ENCODE assay signal across 10 mouse cellular contexts in the genomic region with DNA sequence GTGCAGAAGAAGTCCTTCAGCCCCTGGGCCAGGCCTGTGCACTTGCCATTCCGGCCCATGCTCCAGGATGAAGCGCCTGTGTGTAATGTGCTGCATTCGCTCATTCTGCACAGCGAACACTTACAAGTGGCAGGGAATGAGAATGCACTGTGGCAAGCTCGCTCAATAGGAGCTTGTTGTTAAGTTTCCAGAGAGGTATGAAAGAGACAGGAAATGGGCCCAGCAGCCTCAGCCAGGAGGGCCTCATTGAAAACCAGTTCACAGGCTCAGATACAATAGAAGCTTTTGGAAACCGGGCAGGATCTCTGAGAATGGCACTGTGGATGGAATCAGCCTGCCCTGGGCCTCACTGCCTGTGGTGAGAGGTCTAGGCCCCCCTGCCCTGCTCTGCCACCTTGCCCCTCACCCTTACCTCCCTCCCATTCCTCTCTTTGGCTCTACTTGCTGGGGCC.
A peak's percentile ranks its signal among the peaks of the same experiment; 100 is the strongest.
DNase-seq lines count a peak whose midpoint lies in the region; ATAC-seq lines count a peak whose summit lies in the region.
"Had no signal": no experiment of that assay in that cellular context is flagged by ENCODE, and none has a peak within 500 bp of the region (broad histone marks: within the 10 kb centered on the region; RNA-seq: fewer than 3 reads in every experiment).

No protein-coding gene starts in this region.

- H3K27ac ChIP-seq in neural tube, embryonic 11.5 days (ENCODE audit: low read depth, low read length), result no peak overlapping the region
- H3K27ac ChIP-seq in heart, embryonic 10.5 days, result no peak overlapping the region

- no peak overlapping the region for H3K4me3 ChIP-seq in neural tube, embryonic 11.5 days (ENCODE audit: low read depth, low read length)
- H3K4me3 ChIP-seq in heart, embryonic 10.5 days, result no peak overlapping the region

- H3K9ac ChIP-seq in neural tube, embryonic 11.5 days (ENCODE audit: low read length), result no peak overlapping the region

- 0 out of 2 replicates have a peak, but pooled peaks cover 2% of the 10 kb centered on the region for H3K4me1 ChIP-seq in neural tube, embryonic 11.5 days (ENCODE audit: control insufficient read depth, insufficient read depth, low read length)
- no peaks in the 10 kb centered on the region for H3K4me1 ChIP-seq in heart, embryonic 10.5 days

- 51% methylated on average over 6 of the region's 6 CpGs for WGBS in neural tube, embryonic 11.5 days
- 75% methylated on average over 6 of the region's 6 CpGs for WGBS in heart, embryonic 10.5 days

- H3K27me3 ChIP-seq in neural tube, embryonic 11.5 days (ENCODE audit: control insufficient read depth, insufficient read depth, low read length), result no peaks in the 10 kb centered on the region
- H3K27me3 ChIP-seq in heart, embryonic 10.5 days (ENCODE audit: insufficient read depth, poor library complexity, severe bottlenecking), result no peaks in the 10 kb centered on the region

- peak; percentile 40 for DNase-seq in neural tube, embryonic 11.5 days (ENCODE audit: low spot score)
- no peak for DNase-seq in neural tube, embryonic 10.5 days (ENCODE audit: extremely low spot score, low spot score)
- peak; percentile 59 to 68 for DNase-seq in frontal cortex, adult 2 months (ENCODE audit: extremely low spot score in 1 of 2, low spot score in 1 of 2)
- DNase-seq in left cerebral cortex, postnatal 25 days (ENCODE audit: low spot score in 2 of 2), result peak; percentile 51 to 69
- DNase-seq in right cerebral cortex, postnatal 4 days, result peak; percentile 24
- no peak for DNase-seq in gastrocnemius, postnatal 36 days
- DNase-seq in heart, embryonic 10.5 days (ENCODE audit: low spot score), result no peak
- no peak for DNase-seq in kidney, adult 8-10 months
- DNase-seq: heart, postnatal 10 days; thymus, adult 2 months had no signal

- ATAC-seq in neural tube, embryonic 11.5 days (ENCODE audit: insufficient read depth, low FRiP score, low TSS enrichment), result no peak; the same call in 1 of the 2 replicates

- H3K9me3 ChIP-seq in neural tube, embryonic 11.5 days (ENCODE audit: control insufficient read depth, low read length), result no peaks in the 10 kb centered on the region
- no peaks in the 10 kb centered on the region for H3K9me3 ChIP-seq in heart, embryonic 10.5 days

- no peak overlapping the region for H3K4me2 ChIP-seq in neural tube, embryonic 11.5 days (ENCODE audit: low read depth)

- intact Hi-C loops in left cerebral cortex, postnatal 25 days (cut with DNase I), result no loop called here
- intact Hi-C loops in gastrocnemius, postnatal 36 days (cut with DNase I), result no loop called here

- no peaks in the 10 kb centered on the region for H3K36me3 ChIP-seq in neural tube, embryonic 11.5 days (ENCODE audit: control insufficient read depth, insufficient read depth, low read length)
- no peaks in the 10 kb centered on the region for H3K36me3 ChIP-seq in heart, embryonic 10.5 days

Comparison
In these comparisons a context has a peak if more than half of its experiments do, and no peak if none do; other contexts are left out.
1. DNase-seq: peak in neural tube, embryonic 11.5 days (single experiment), frontal cortex, adult 2 months (2 of 2), left cerebral cortex, postnatal 25 days (2 of 2) and right cerebral cortex, postnatal 4 days (single experiment); none in neural tube, embryonic 10.5 days (single experiment), gastrocnemius, postnatal 36 days (0 of 2), heart, embryonic 10.5 days (single experiment) and kidney, adult 8-10 months (0 of 2).